Mouse (Mus musculus) lung, embryonic 14.5 days (tissue): ENCODE data around the gene Dscaml1. TPM values are rescaled to one million over a fixed set of nuclear protein-coding genes. Genes with fewer than 3 reads are reported as not detected.
A peak's percentile ranks its signal among the peaks of the same experiment; 100 is the strongest.

Source experiments
- ATAC-seq: fragments of 200-750 bp; cut with Nextera tagmentation; 2 replicates; pipeline ENCODE4 v1.8.0; 2017; ENCODE audit warnings: mild to moderate bottlenecking, moderate TSS enrichment, moderate library complexity; ENCODE audit not compliant: insufficient read depth
- DNase-seq: peaks from one replicate; pipeline ENCODE4 v3.0.0-alpha.2; 2015
- H3K27ac ChIP-seq: fragments of 300-500 bp; sonication (generic); 2 replicates; pipeline ENCODE4 v1.5.1; 2014; ENCODE audit warnings: low read depth, mild to moderate bottlenecking, moderate library complexity
- H3K27me3 ChIP-seq: fragments of 300-500 bp; sonication (generic); 2 replicates; pipeline ENCODE4 v1.6.1; 2014; ENCODE audit warnings: low read length, control low read depth; ENCODE audit not compliant: insufficient read depth
- H3K36me3 ChIP-seq: fragments of 300-500 bp; sonication (generic); 2 replicates; pipeline ENCODE4 v1.6.1; 2014; ENCODE audit warnings: control low read depth; ENCODE audit not compliant: insufficient read depth
- H3K4me1 ChIP-seq: fragments of 300-500 bp; sonication (generic); 2 replicates; pipeline ENCODE4 v1.6.1; 2014; ENCODE audit warnings: antibody characterized with exemption, control low read depth; ENCODE audit not compliant: insufficient read depth
- H3K4me2 ChIP-seq: fragments of 300-500 bp; sonication (generic); 2 replicates; pipeline ENCODE4 v1.6.1; 2014; ENCODE audit warnings: mild to moderate bottlenecking
- H3K4me3 ChIP-seq: fragments of 300-500 bp; sonication (generic); 2 replicates; pipeline ENCODE4 v1.5.1; 2014; ENCODE audit warnings: low read depth, low read length
- H3K9ac ChIP-seq: fragments of 300-500 bp; sonication (generic); 2 replicates; pipeline ENCODE4 v1.6.1; 2014
- H3K9me3 ChIP-seq: fragments of 300-500 bp; sonication (generic); 2 replicates; pipeline ENCODE4 v1.6.1; 2016; ENCODE audit warnings: low read depth, low read length, control low read depth
- CTCF ChIP-seq: IDR thresholded peaks from 2 replicates; pipeline ENCODE4 v1.5.1; 2016; ENCODE audit warnings: antibody characterized with exemption, low read depth
- WGBS: fragments of 180-500 bp; shearing (Covaris S2); extraction: QIAGEN DNeasy Blood & Tissue Kit; methylation state at CpG from one replicate; pipeline ENCODE4 v1.1.7; 2014; 5-methylcytosine and 5-hydroxymethylcytosine counted together
- polyA plus RNA-seq: library from polyadenylated mRNA; unstranded; fragments of >200 nt; fragmentation: Nextera tagmentation; extraction: Ambion mirVana; gene quantifications from 2 replicates; pipeline ENCODE4 v1.2.1, GENCODE M21; 2014

The Dscaml1 gene
- polyA plus RNA-seq, 1 experiment from 2014 or later, result 0.05 TPM

GRCm38 (mm10) chr9:45411111-45411510, 15.3 kb upstream of the Dscaml1 start:
- ATAC-seq (no peak), DNase-seq (no peak)
- WGBS, result 81% methylated on average over 3 of the region's 3 CpGs
- H3K4me3 ChIP-seq, result no peak overlapping the region
- H3K27me3 ChIP-seq, result no peaks in the 10 kb centered on the region
- TF ChIP-seq CTCF, result no peak
- no peak overlapping the region for H3K9ac ChIP-seq
- H3K4me2 ChIP-seq, result no peak overlapping the region
- no peaks in the 10 kb centered on the region for H3K9me3 ChIP-seq
- no peak overlapping the region for H3K27ac ChIP-seq
- no peaks in the 10 kb centered on the region for H3K36me3 ChIP-seq
- no peaks in the 10 kb centered on the region; the same call in 1 of the 2 replicates for H3K4me1 ChIP-seq

GRCm38 (mm10) chr9:45411803-45412202, 14.6 kb upstream of the Dscaml1 start:
- Histone ChIP-seq H3K36me3 (no peaks in the 10 kb centered on the region), H3K27ac (no peak overlapping the region), H3K27me3 (no peaks in the 10 kb centered on the region), H3K9ac (no peak overlapping the region), H3K4me1 (no peaks in the 10 kb centered on the region; the same call in 1 of the 2 replicates), H3K4me3 (no peak overlapping the region), H3K4me2 (peak overlapping the region; percentile 39), H3K9me3 (no peaks in the 10 kb centered on the region)
- DNase-seq, result peak; percentile 87
- WGBS, result 11% methylated on average over 7 of the region's 7 CpGs
- ATAC-seq, result peak; percentile 48; the same call in 1 of the 2 replicates
- peak; percentile 82 for TF ChIP-seq CTCF

- Histone ChIP-seq H3K27me3 (no peaks in the 10 kb centered on the region), H3K27ac (no peak overlapping the region), H3K4me3 (no peak overlapping the region), H3K4me1 (no peaks in the 10 kb centered on the region; the same call in 1 of the 2 replicates), H3K4me2 (peak overlapping the region; percentile 39), H3K9ac (no peak overlapping the region), H3K36me3 (no peaks in the 10 kb centered on the region), H3K9me3 (no peaks in the 10 kb centered on the region)
- DNase-seq (peak; percentile 96), ATAC-seq (0 out of 2 replicates have a peak, but pooled peaks have one; percentile 51)
- WGBS, result 6% methylated on average over 10 of the region's 10 CpGs
- TF ChIP-seq CTCF, result peak; percentile 93
These were observed 14.1 kb upstream of the Dscaml1 start for GRCm38 (mm10) chr9:45412287-45412686.

GRCm38 (mm10) chr9:45412700-45413477, 13.5 kb upstream of the Dscaml1 start:
- Histone ChIP-seq H3K4me1 (no peaks in the 10 kb centered on the region; the same call in 1 of the 2 replicates), H3K9me3 (no peaks in the 10 kb centered on the region), H3K36me3 (no peaks in the 10 kb centered on the region), H3K4me3 (no peak overlapping the region), H3K4me2 (no peak overlapping the region), H3K27me3 (no peaks in the 10 kb centered on the region), H3K27ac (no peak overlapping the region), H3K9ac (no peak overlapping the region)
- ATAC-seq, result no peak
- 81% methylated on average over 4 of the region's 4 CpGs for WGBS
- TF ChIP-seq CTCF, result no peak
- no peak for DNase-seq

GRCm38 (mm10) chr9:45413478-45414140, 12.8 kb upstream of the Dscaml1 start:
- 51% methylated on average over 5 of the region's 5 CpGs for WGBS
- peak; percentile 54 for DNase-seq
- Histone ChIP-seq H3K36me3 (no peaks in the 10 kb centered on the region), H3K9ac (no peak overlapping the region), H3K27me3 (no peaks in the 10 kb centered on the region), H3K9me3 (no peaks in the 10 kb centered on the region), H3K4me3 (no peak overlapping the region), H3K4me1 (no peaks in the 10 kb centered on the region; the same call in 1 of the 2 replicates), H3K4me2 (no peak overlapping the region), H3K27ac (no peak overlapping the region)
- no peak for ATAC-seq
- peak; percentile 64 for TF ChIP-seq CTCF

GRCm38 (mm10) chr9:45415912-45416311, 10.5 kb upstream of the Dscaml1 start:
- Histone ChIP-seq H3K27me3 (no peaks in the 10 kb centered on the region), H3K9ac (no peak overlapping the region), H3K36me3 (no peaks in the 10 kb centered on the region), H3K4me1 (no peaks in the 10 kb centered on the region; the same call in 1 of the 2 replicates), H3K4me2 (no peak overlapping the region), H3K27ac (no peak overlapping the region), H3K4me3 (no peak overlapping the region), H3K9me3 (no peaks in the 10 kb centered on the region)
- DNase-seq (peak; percentile 46), ATAC-seq (no peak)
- WGBS, result 43% methylated on average over 4 of the region's 4 CpGs
- peak; percentile 73 for TF ChIP-seq CTCF

- Histone ChIP-seq H3K9me3 (no peaks in the 10 kb centered on the region), H3K4me1 (no peaks in the 10 kb centered on the region), H3K4me2 (peak overlapping the region; percentile 24; the same call in 1 of the 2 replicates), H3K36me3 (no peaks in the 10 kb centered on the region), H3K4me3 (no peak overlapping the region), H3K9ac (no peak overlapping the region), H3K27ac (no peak overlapping the region), H3K27me3 (no peaks in the 10 kb centered on the region)
- ATAC-seq (no peak), DNase-seq (peak; percentile 71)
- peak; percentile 86 for TF ChIP-seq CTCF
- WGBS, result 23% methylated on average over 8 of the region's 8 CpGs
These were observed 9.2 kb upstream of the Dscaml1 start for GRCm38 (mm10) chr9:45417245-45417644.
